Mouse (Mus musculus) MEL (cell line): Measurements from ENCODE around the gene Nipsnap2. TPM values are rescaled to one million over a fixed set of nuclear protein-coding genes. Genes with fewer than 3 reads are reported as not detected.

Experiments used
- DNase-seq: peaks from one replicate; pipeline ENCODE4 v3.0.0; 2011; ENCODE audit warnings: low read depth, low spot score
- H3K27ac ChIP-seq: 2 replicates; pipeline ENCODE4 v1.5.1; 2012; ENCODE audit warnings: low read depth, mild to moderate bottlenecking, control low read depth, low read length, moderate library complexity; ENCODE audit not compliant: control insufficient read depth
- H3K27me3 ChIP-seq, 2 experiments: fragments of 150-350 bp in 1 of 2; sonication (generic) in 1 of 2; 2 replicates each; pipeline ENCODE4 v1.6.1; 2012; ENCODE audit warnings: low read length in 2 of 2, mild to moderate bottlenecking in 2 of 2, improper control_type of control experiment in 1 of 2, moderate library complexity in 1 of 2; ENCODE audit not compliant: insufficient read depth in 2 of 2, control insufficient read depth in 1 of 2
- H3K36me3 ChIP-seq, 2 experiments: 2 replicates each; pipeline ENCODE4 v1.6.1; 2012 to 2014; ENCODE audit warnings: low read length in 2 of 2, improper control_type of control experiment in 1 of 2, inconsistent platforms in 1 of 2, mild to moderate bottlenecking in 1 of 2; ENCODE audit not compliant: insufficient read depth in 2 of 2, control insufficient read depth in 1 of 2
- H3K4me1 ChIP-seq, 2 experiments: fragments of 150-350 bp in 1 of 2; sonication (generic) in 1 of 2; 2 replicates each; pipeline ENCODE4 v1.6.1; 2012; ENCODE audit warnings: low read length in 2 of 2, improper control_type of control experiment in 1 of 2, mild to moderate bottlenecking in 1 of 2; ENCODE audit not compliant: insufficient read depth in 2 of 2, control insufficient read depth in 1 of 2
- H3K4me3 ChIP-seq, 2 experiments: fragments of 150-350 bp in 1 of 2; sonication (generic) in 1 of 2; 2 replicates each; pipeline ENCODE4 v1.5.1; 2012; ENCODE audit warnings: low read depth in 2 of 2, low read length in 2 of 2, mild to moderate bottlenecking in 2 of 2, moderate library complexity in 2 of 2, control low read depth in 1 of 2, improper control_type of control experiment in 1 of 2; ENCODE audit not compliant: control insufficient read depth in 1 of 2, insufficient read depth in 1 of 2
- H3K79me2 ChIP-seq: 2 replicates; pipeline ENCODE4 v1.6.1; 2012; ENCODE audit warnings: mild to moderate bottlenecking, low read length, moderate library complexity; ENCODE audit not compliant: control insufficient read depth, poor library complexity, insufficient read depth
- H3K9ac ChIP-seq: 2 replicates; pipeline ENCODE4 v1.6.1; 2012; ENCODE audit warnings: low read depth, mild to moderate bottlenecking, control low read depth, low read length, moderate library complexity; ENCODE audit not compliant: control insufficient read depth, poor library complexity, severe bottlenecking
- H3K9me3 ChIP-seq: fragments of 150-350 bp; sonication (generic); replicated peaks from 2 replicates; pipeline ENCODE4 v1.6.1; 2012; ENCODE audit warnings: mild to moderate bottlenecking, low read length, improper control_type of control experiment, moderate library complexity; ENCODE audit not compliant: insufficient read depth
- BHLHE40 ChIP-seq: IDR thresholded peaks from 2 replicates; pipeline ENCODE4 v1.6.1; 2012; ENCODE audit warnings: low read depth, mild to moderate bottlenecking, inconsistent platforms, low read length, improper control_type of control experiment, borderline replicate concordance
- CTCF ChIP-seq, 3 experiments: IDR thresholded peaks in 2 of 3; conservative IDR thresholded peaks in 1 of 3; 2 replicates each; pipeline ENCODE4 v1.5.1; 2011 to 2012; ENCODE audit warnings: low read length in 3 of 3, low read depth in 2 of 3, mild to moderate bottlenecking in 2 of 3, improper control_type of control experiment in 1 of 3, inconsistent platforms in 1 of 3, mixed read lengths in 1 of 3, moderate library complexity in 1 of 3; ENCODE audit not compliant: control insufficient read depth in 1 of 3, insufficient read depth in 1 of 3, poor library complexity in 1 of 3, severe bottlenecking in 1 of 3
- E2F4 ChIP-seq: IDR thresholded peaks from 2 replicates; pipeline ENCODE4 v1.6.1; 2011; ENCODE audit warnings: low read depth, low read length, improper control_type of control experiment, borderline replicate concordance
- ELF1 ChIP-seq: IDR thresholded peaks from 2 replicates; pipeline ENCODE4 v1.6.1; 2014; ENCODE audit warnings: low read depth, mild to moderate bottlenecking, inconsistent platforms, low read length, improper control_type of control experiment, moderate library complexity
- GABPA ChIP-seq: IDR thresholded peaks from 2 replicates; pipeline ENCODE4 v1.6.1; 2012; ENCODE audit warnings: low read depth, mild to moderate bottlenecking, inconsistent platforms, low read length, improper control_type of control experiment, moderate library complexity
- JUND ChIP-seq: IDR thresholded peaks from 2 replicates; pipeline ENCODE4 v1.6.1; 2011; ENCODE audit warnings: low read depth, mild to moderate bottlenecking, improper control_type of control experiment, low read length
- KAT2A ChIP-seq: conservative IDR thresholded peaks from 2 replicates; pipeline ENCODE4 v1.6.1; 2012; ENCODE audit warnings: low read depth, low read length, improper control_type of control experiment, inconsistent platforms
- MAX ChIP-seq: IDR thresholded peaks from 2 replicates; pipeline ENCODE4 v1.6.1; 2011; ENCODE audit warnings: low read length, improper control_type of control experiment
- MEF2A ChIP-seq: IDR thresholded peaks from 2 replicates; pipeline ENCODE4 v1.6.1; 2014; ENCODE audit warnings: low read depth, mild to moderate bottlenecking, inconsistent platforms, low read length, improper control_type of control experiment; ENCODE audit not compliant: poor library complexity, insufficient replicate concordance, severe bottlenecking; ENCODE audit errors: extremely low read depth
- MYB ChIP-seq: IDR thresholded peaks from 2 replicates; pipeline ENCODE4 v1.6.1; 2011; ENCODE audit warnings: mild to moderate bottlenecking, low read depth, low read length, improper control_type of control experiment
- MYC ChIP-seq: IDR thresholded peaks from 2 replicates; pipeline ENCODE4 v1.6.1; 2011; ENCODE audit warnings: low read depth, mild to moderate bottlenecking, low read length, improper control_type of control experiment, moderate library complexity
- POLR2AphosphoS2 ChIP-seq: IDR thresholded peaks from 2 replicates; pipeline ENCODE4 v1.6.1; 2011; ENCODE audit warnings: low read length, improper control_type of control experiment
- POLR2AphosphoS5 ChIP-seq: IDR thresholded peaks from 2 replicates; pipeline ENCODE4 v1.6.1; 2012; ENCODE audit warnings: low read depth, borderline replicate concordance, mild to moderate bottlenecking, inconsistent platforms, low read length, moderate library complexity, mixed read lengths
- RAD21 ChIP-seq: IDR thresholded peaks from 2 replicates; pipeline ENCODE4 v1.6.1; 2011; ENCODE audit warnings: mild to moderate bottlenecking, low read depth, low read length, improper control_type of control experiment
- SIN3A ChIP-seq: IDR thresholded peaks from 2 replicates; pipeline ENCODE4 v1.6.1; 2012; ENCODE audit warnings: low read length, improper control_type of control experiment, inconsistent platforms
- SMC3 ChIP-seq: IDR thresholded peaks from 2 replicates; pipeline ENCODE4 v1.6.1; 2011; ENCODE audit warnings: low read depth, low read length, improper control_type of control experiment
- UBTF ChIP-seq: IDR thresholded peaks from 2 replicates; pipeline ENCODE4 v1.6.1; 2012; ENCODE audit warnings: low read depth, mild to moderate bottlenecking, inconsistent platforms, low read length, improper control_type of control experiment, moderate library complexity, borderline replicate concordance; ENCODE audit not compliant: insufficient read depth
- USF1 ChIP-seq: IDR thresholded peaks from 2 replicates; pipeline ENCODE4 v1.6.1; 2014; ENCODE audit warnings: low read depth, mild to moderate bottlenecking, inconsistent platforms, low read length, improper control_type of control experiment, moderate library complexity
- USF2 ChIP-seq, 2 experiments: IDR thresholded peaks; 2 replicates each; pipeline ENCODE4 v1.6.1; 2011 to 2012; ENCODE audit warnings: improper control_type of control experiment in 2 of 2, low read length in 2 of 2, borderline replicate concordance in 1 of 2, inconsistent platforms in 1 of 2, low read depth in 1 of 2, mild to moderate bottlenecking in 1 of 2; ENCODE audit not compliant: insufficient read depth in 1 of 2
- ZC3H11A ChIP-seq: IDR thresholded peaks from 2 replicates; pipeline ENCODE4 v1.6.1; 2012; ENCODE audit warnings: low read depth, mild to moderate bottlenecking, inconsistent platforms, low read length, improper control_type of control experiment
- polyA plus RNA-seq, 2 experiments: library from polyadenylated mRNA; stranded (reverse) in 1 of 2; unstranded in 1 of 2; fragments of >175 nt in 1 of 2; fragments of >200 nt in 1 of 2; gene quantifications; 2 replicates each; pipeline versions ENCODE4 v1.2.1 to v1.2.4; 2012; ENCODE audit warnings: low replicate concordance in 2 of 2, low read depth in 1 of 2; ENCODE audit not compliant: insufficient read length in 2 of 2, insufficient read depth in 1 of 2, missing spikeins in 1 of 2
- total RNA-seq: library from RNA; depleted of rRNA; stranded (reverse); fragments of 300-350 nt; gene quantifications from 2 replicates; pipeline ENCODE4 v1.2.3, GENCODE M21; 2012

Nipsnap2 gene
- total and polyA plus RNA-seq, 3 experiments, result 34.2 to 35.7 TPM; not detected in 1

- Histone ChIP-seq H3K9ac (no peak overlapping the region), H3K27ac (no peak overlapping the region), H3K27me3 (no peaks in the 10 kb centered on the region), H3K9me3 (no peaks in the 10 kb centered on the region), H3K36me3 (peaks cover 0 to 2% of the 10 kb centered on the region in 2 experiments; a peak in 1 of 4 replicates), H3K79me2 (no peaks in the 10 kb centered on the region), H3K4me3 (no peak overlapping the region), H3K4me1 (no peaks in the 10 kb centered on the region)
- TF ChIP-seq MEF2A, result no peak
- no peak for TF ChIP-seq BHLHE40
- TF ChIP-seq MYC, result no peak
- TF ChIP-seq CTCF (IDR thresholded peaks at IDR 0.05 in 2 of 3, conservative IDR thresholded peaks at IDR 0.05 in 1 of 3; ENCODE audit: control insufficient read depth in 1 of 3, insufficient read depth in 1 of 3, low read depth in 2 of 3, low read length in 3 of 3, poor library complexity in 1 of 3, severe bottlenecking in 1 of 3), result no peak
- no peak for TF ChIP-seq JUND
- no peak for TF ChIP-seq GABPA
- no peak for TF ChIP-seq KAT2A
- TF ChIP-seq E2F4, result no peak
- TF ChIP-seq UBTF, result no peak
- no peak for TF ChIP-seq ELF1
- no peak for TF ChIP-seq MYB
- TF ChIP-seq ZC3H11A, result no peak
- no peak for TF ChIP-seq USF1
- no peak for TF ChIP-seq RAD21
- TF ChIP-seq POLR2AphosphoS5, result no peak
- no peak for TF ChIP-seq MAX
- no peak for TF ChIP-seq SIN3A
- TF ChIP-seq POLR2AphosphoS2, result no peak
- no peak for DNase-seq
These were observed 37.1 kb downstream of the Nipsnap2 start for GRCm38 (mm10) chr5:129761865-129762540.

GRCm38 (mm10) chr5:129770443-129771355 is 45.8 kb downstream of the Nipsnap2 start:
- TF ChIP-seq UBTF, result no peak
- TF ChIP-seq MEF2A, result no peak
- TF ChIP-seq USF2 (IDR thresholded peaks at IDR 0.05; ENCODE audit: borderline replicate concordance in 1 of 2, insufficient read depth in 1 of 2, low read depth in 1 of 2, low read length in 2 of 2), result no peak
- TF ChIP-seq SMC3, result no peak
- Histone ChIP-seq H3K9me3 (no peaks in the 10 kb centered on the region), H3K4me3 (no peak overlapping the region), H3K27me3 (no peaks in the 10 kb centered on the region), H3K9ac (no peak overlapping the region), H3K36me3 (peaks cover 0 to 10% of the 10 kb centered on the region in 2 experiments; a peak in 1 of 4 replicates), H3K27ac (no peak overlapping the region), H3K4me1 (no peaks in the 10 kb centered on the region), H3K79me2 (0 out of 2 replicates have a peak, but pooled peaks cover 4% of the 10 kb centered on the region)
- DNase-seq, result no peak
